Mouse (Mus musculus): ENCODE results near the gene Cpn2. TPM values are rescaled to one million over a fixed set of nuclear protein-coding genes. Genes with fewer than 3 reads are reported as not detected.

Cpn2 gene
- polyA plus RNA-seq, 1 experiment from 2014 or later = not detected

- Histone ChIP-seq H3K36me3 (ENCODE audit: control insufficient read depth, insufficient read depth, low read length) (no peaks in the 10 kb centered on the region), H3K27ac (ENCODE audit: low read depth, low read length) (no peak overlapping the region), H3K9me3 (replicated peaks; ENCODE audit: control insufficient read depth, low read length) (no peaks in the 10 kb centered on the region), H3K9ac (ENCODE audit: low read depth, low read length) (no peak overlapping the region), H3K4me2 (no peak overlapping the region), H3K4me1 (ENCODE audit: control insufficient read depth, insufficient read depth, low read length) (no peaks in the 10 kb centered on the region), H3K4me3 (ENCODE audit: low read depth, low read length) (no peak overlapping the region), H3K27me3 (ENCODE audit: control insufficient read depth, insufficient read depth, low read length) (peaks cover 3% of the 10 kb centered on the region; the same call in 1 of the 2 replicates)
- ATAC-seq (replicated peaks; ENCODE audit: insufficient number of reproducible peaks, low FRiP score, low TSS enrichment) = no peak
- 83% methylated on average over 1 of the region's 1 CpGs for WGBS (ENCODE audit: insufficient replicate concordance)
Measured at GRCm38 (mm10) chr16:30213644-30214043, 53.7 kb downstream of the Cpn2 start.

GRCm38 (mm10) chr16:30212035-30212434 is 55.3 kb downstream of the Cpn2 start:
- Histone ChIP-seq H3K9ac (ENCODE audit: low read depth, low read length) (no peak overlapping the region), H3K27ac (ENCODE audit: low read depth, low read length) (no peak overlapping the region), H3K4me1 (ENCODE audit: control insufficient read depth, insufficient read depth, low read length) (no peaks in the 10 kb centered on the region), H3K27me3 (ENCODE audit: control insufficient read depth, insufficient read depth, low read length) (no peaks in the 10 kb centered on the region; the same call in 1 of the 2 replicates), H3K4me3 (ENCODE audit: low read depth, low read length) (no peak overlapping the region), H3K4me2 (no peak overlapping the region), H3K9me3 (replicated peaks; ENCODE audit: control insufficient read depth, low read length) (no peaks in the 10 kb centered on the region), H3K36me3 (ENCODE audit: control insufficient read depth, insufficient read depth, low read length) (no peaks in the 10 kb centered on the region)
- 69% methylated on average over 3 of the region's 3 CpGs for WGBS (ENCODE audit: insufficient replicate concordance)
- no peak for ATAC-seq (replicated peaks; ENCODE audit: insufficient number of reproducible peaks, low FRiP score, low TSS enrichment)

- Histone ChIP-seq H3K4me3 (ENCODE audit: low read depth, low read length) (no peak overlapping the region), H3K9me3 (replicated peaks; ENCODE audit: control insufficient read depth, low read length) (no peaks in the 10 kb centered on the region), H3K27me3 (ENCODE audit: control insufficient read depth, insufficient read depth, low read length) (peaks cover 4% of the 10 kb centered on the region; the same call in 1 of the 2 replicates), H3K27ac (ENCODE audit: low read depth, low read length) (no peak overlapping the region), H3K4me2 (no peak overlapping the region), H3K36me3 (ENCODE audit: control insufficient read depth, insufficient read depth, low read length) (no peaks in the 10 kb centered on the region), H3K4me1 (ENCODE audit: control insufficient read depth, insufficient read depth, low read length) (no peaks in the 10 kb centered on the region), H3K9ac (ENCODE audit: low read depth, low read length) (no peak overlapping the region)
- no peak for ATAC-seq (replicated peaks; ENCODE audit: insufficient number of reproducible peaks, low FRiP score, low TSS enrichment)
- 88% methylated on average over 1 of the region's 1 CpGs for WGBS (ENCODE audit: insufficient replicate concordance)
Measured at GRCm38 (mm10) chr16:30209264-30209663, 58.0 kb downstream of the Cpn2 start.

- H3K4me1 ChIP-seq (ENCODE audit: control insufficient read depth, insufficient read depth, low read length) = no peaks in the 10 kb centered on the region
Measured at GRCm38 (mm10) chr16:30207991-30208390, 59.3 kb downstream of the Cpn2 start.

GRCm38 (mm10) chr16:30207111-30207828 is 60.0 kb downstream of the Cpn2 start:
- H3K4me1 ChIP-seq (ENCODE audit: control insufficient read depth, insufficient read depth, low read length) = no peaks in the 10 kb centered on the region
- H3K9ac ChIP-seq (ENCODE audit: low read depth, low read length) = no peak overlapping the region
- H3K27me3 ChIP-seq (ENCODE audit: control insufficient read depth, insufficient read depth, low read length) = peaks cover 4% of the 10 kb centered on the region; the same call in 1 of the 2 replicates
- no peak for ATAC-seq (replicated peaks; ENCODE audit: insufficient number of reproducible peaks, low FRiP score, low TSS enrichment)
- no peaks in the 10 kb centered on the region for H3K36me3 ChIP-seq (ENCODE audit: control insufficient read depth, insufficient read depth, low read length)
- no peak overlapping the region for H3K27ac ChIP-seq (ENCODE audit: low read depth, low read length)
- H3K9me3 ChIP-seq (replicated peaks; ENCODE audit: control insufficient read depth, low read length) = no peaks in the 10 kb centered on the region
- no peak overlapping the region for H3K4me2 ChIP-seq
- 89% methylated on average over 11 of the region's 11 CpGs for WGBS (ENCODE audit: insufficient replicate concordance)
- H3K4me3 ChIP-seq (ENCODE audit: low read depth, low read length) = no peak overlapping the region

More at GRCm38 (mm10) chr16:30207991-30208390, 59.3 kb downstream of the Cpn2 start:
- Histone ChIP-seq H3K27ac (ENCODE audit: low read depth, low read length) (no peak overlapping the region), H3K9ac (ENCODE audit: low read depth, low read length) (no peak overlapping the region), H3K4me3 (ENCODE audit: low read depth, low read length) (no peak overlapping the region), H3K4me2 (no peak overlapping the region), H3K9me3 (replicated peaks; ENCODE audit: control insufficient read depth, low read length) (no peaks in the 10 kb centered on the region), H3K27me3 (ENCODE audit: control insufficient read depth, insufficient read depth, low read length) (peaks cover 4% of the 10 kb centered on the region; the same call in 1 of the 2 replicates), H3K36me3 (ENCODE audit: control insufficient read depth, insufficient read depth, low read length) (no peaks in the 10 kb centered on the region)
- ATAC-seq (replicated peaks; ENCODE audit: insufficient number of reproducible peaks, low FRiP score, low TSS enrichment) = no peak
- 83% methylated on average over 7 of the region's 7 CpGs for WGBS (ENCODE audit: insufficient replicate concordance)

Other genes with a start within 250 kb of the Cpn2 start
- gene Hes1, start 203.1 kb downstream of the Cpn2 start, polyA plus RNA-seq (2014; fragmentation: Nextera tagmentation; extraction: Ambion mirVana) = 29.1 and 30.3 TPM in 2 replicates
- 0.48 and 0.84 TPM in 2 replicates for gene Lrrc15, start 15.8 kb upstream of the Cpn2 start, polyA plus RNA-seq (2014; fragmentation: Nextera tagmentation; extraction: Ambion mirVana)
- gene Gp5, start 43.3 kb upstream of the Cpn2 start, polyA plus RNA-seq (2014; fragmentation: Nextera tagmentation; extraction: Ambion mirVana) = 3.2 and 5.5 TPM in 2 replicates
- 14.3 TPM in 2 replicates for gene Atp13a3, start 138.5 kb upstream of the Cpn2 start, polyA plus RNA-seq (2014; fragmentation: Nextera tagmentation; extraction: Ambion mirVana)

Data from heart, embryonic 11.5 days (tissue).